Mouse (Mus musculus): ENCODE measurements at regions not wholly inside any gene's neighbourhood (a gene's known extent, or its start where the extent isn't known, plus 50 kb on each side); places are given as distances from the start of the nearest gene placed in this dataset.

DNA sequence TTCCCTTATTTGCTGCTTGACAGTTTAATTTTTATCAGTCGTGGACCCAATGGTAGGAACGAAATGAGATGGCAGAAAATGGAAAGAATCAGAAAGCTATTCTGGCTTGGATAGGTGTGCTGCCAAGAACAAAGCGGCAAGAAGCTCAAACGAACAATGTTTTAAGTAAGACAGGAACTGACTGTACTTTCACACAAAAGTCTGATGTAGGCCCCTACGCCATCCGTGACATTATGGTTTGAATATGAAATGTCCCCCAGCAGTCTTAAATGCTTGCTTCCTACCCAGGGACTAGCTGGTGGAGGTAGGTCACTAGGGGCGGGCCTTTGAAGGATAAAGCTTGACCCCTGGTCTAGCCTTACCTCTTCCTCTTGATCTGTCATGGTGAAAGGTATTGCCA is 90.5 kb upstream of the Barx2 start:
- no peak for DNase-seq (ENCODE audit: inconsistent age in 2 of 2, low spot score in 1 of 2)

GRCm38 (mm10) chr9:32005348-32005747 is 92.1 kb upstream of the Barx2 start:
- DNase-seq (ENCODE audit: inconsistent age in 2 of 2, low spot score in 1 of 2) = no peak

DNA sequence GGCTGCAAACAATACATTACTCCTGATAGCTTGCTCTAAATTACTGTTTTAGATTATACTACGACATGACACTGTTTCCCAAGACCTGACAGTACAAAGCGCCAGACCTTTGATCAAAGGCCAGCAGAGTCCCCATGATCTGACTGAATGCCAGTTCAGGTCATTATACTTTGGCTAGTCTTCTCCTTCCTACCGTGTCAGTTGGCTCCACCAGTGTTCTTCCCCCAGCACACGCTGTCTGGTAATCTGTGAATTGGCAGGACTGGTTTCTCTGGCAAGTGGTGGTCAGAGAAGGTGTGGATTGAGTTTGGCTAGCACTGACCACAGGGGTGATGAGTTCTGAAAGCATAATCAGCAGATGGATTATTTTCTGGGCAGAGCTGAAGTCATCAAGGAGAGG is 93.1 kb upstream of the Barx2 start:
- peak in 1 of 2 experiments; percentile 62 for DNase-seq (ENCODE audit: inconsistent age in 2 of 2, low spot score in 1 of 2)

DNA sequence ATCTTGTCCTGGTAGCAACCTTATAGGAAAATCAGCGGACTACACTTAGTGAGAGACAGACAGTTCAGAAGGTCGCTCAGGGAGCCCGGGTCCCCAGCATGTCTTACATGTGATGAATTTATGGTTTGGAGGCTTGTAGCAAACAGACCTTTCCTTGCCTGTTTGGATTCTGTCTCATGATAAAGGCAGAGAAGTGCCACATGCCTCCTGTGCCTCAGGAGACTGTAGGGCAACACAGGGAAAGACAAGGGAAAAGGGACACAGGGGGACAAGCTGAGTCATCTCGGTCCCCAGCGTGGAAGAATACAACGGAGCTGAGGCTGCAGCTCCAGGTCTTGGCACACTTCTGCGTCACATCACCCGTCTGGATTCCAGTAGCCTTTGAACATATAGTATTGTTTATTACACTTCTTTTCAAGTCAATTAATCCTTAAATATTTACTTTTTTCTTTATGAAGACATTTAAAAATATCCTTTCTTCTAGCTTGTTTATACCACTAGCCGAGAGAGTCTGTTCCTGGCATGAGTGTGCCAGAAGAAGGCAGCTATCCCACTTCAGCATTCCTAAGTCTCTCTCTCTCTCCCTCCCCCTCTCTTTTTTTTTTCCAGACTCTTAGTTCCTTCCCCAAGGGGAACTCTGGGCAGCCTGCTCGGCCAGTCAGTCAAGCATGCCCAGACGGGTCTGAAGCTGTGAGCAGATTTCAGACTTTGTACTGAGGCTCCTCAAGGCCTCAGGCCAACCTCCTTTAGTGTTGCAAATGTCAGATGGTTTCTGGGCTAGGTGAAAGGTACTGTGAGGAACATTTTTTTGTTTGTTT is 97.9 kb upstream of the Barx2 start:
- DNase-seq (ENCODE audit: inconsistent age in 2 of 2, low spot score in 1 of 2) = peak in 1 of 2 experiments; percentile 49

GRCm38 (mm10) chr9:32016286-32016685 is 99.7 kb upstream of the Arhgap32 start:
- DNase-seq (ENCODE audit: inconsistent age in 2 of 2, low spot score in 1 of 2) = no peak

GRCm38 (mm10) chr9:32018020-32018419 is 97.9 kb upstream of the Arhgap32 start:
- DNase-seq (ENCODE audit: inconsistent age in 2 of 2, low spot score in 1 of 2) = no peak

- DNase-seq (ENCODE audit: inconsistent age in 2 of 2, low spot score in 1 of 2) = no peak
Measured at GRCm38 (mm10) chr9:32019786-32020185, 96.2 kb upstream of the Arhgap32 start.

DNA sequence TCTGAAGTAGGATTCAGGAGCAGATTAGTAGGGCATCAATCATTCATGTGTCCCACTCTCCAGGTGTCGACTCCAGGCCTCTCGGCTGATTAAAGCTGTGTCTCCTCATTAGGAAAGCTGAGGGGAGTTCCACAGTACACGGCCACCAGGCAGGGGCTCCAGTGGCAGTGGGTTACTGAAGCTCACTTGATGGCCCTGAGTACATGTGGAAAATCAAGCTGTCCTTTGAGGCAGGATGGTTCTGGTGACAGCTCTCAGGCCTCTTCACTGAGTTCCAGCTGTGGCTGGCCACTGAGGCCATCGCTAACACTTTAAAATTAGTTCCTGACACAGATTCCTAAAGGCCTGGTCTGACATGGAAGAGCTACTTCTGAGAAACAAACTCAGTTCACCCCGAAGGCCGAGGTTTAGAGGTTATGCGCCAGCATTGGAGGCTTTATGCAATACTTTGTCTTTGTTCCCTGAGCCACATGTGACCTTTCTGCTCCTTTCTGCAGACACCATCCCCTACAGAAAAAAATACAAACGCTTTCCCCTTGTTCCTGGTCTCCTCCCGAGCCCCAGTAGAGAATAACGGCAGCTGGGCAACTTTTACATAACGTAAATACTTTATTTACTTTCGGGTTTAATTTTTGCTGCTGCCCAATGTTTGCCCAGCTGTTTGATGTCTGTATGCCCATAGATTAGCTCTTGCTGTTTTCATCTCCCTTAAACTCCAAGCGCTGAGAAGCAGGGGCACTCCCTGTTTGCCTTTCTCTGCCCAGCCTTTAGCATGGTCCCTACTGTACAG is 94.8 kb upstream of the Arhgap32 start:
- DNase-seq (ENCODE audit: inconsistent age in 2 of 2, low spot score in 1 of 2) = peak; percentile 45 to 82

DNA sequence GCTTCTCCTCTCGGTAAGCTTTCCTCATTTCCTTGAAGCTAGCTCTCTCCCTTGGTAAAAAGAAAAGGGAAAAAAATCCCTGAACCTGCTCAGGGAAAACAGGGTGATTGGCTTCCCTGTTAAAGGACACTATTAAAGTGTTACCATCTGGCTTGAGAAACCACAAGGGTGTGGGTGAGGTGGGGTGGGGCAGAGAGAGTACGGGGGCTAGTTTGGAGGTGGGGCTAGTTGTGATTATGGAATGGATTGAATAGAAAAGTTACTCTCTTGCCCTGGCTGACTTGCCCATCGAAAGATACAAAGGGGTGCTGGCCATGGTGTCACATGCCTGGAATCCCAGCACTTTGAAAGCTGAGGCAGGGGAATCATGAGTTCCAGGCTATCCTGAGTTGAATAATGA is 94.2 kb upstream of the Arhgap32 start:
- no peak for DNase-seq (ENCODE audit: inconsistent age in 2 of 2, low spot score in 1 of 2)

GRCm38 (mm10) chr9:32022996-32023395 is 92.9 kb upstream of the Arhgap32 start:
- DNase-seq (ENCODE audit: inconsistent age in 2 of 2, low spot score in 1 of 2) = no peak

DNA sequence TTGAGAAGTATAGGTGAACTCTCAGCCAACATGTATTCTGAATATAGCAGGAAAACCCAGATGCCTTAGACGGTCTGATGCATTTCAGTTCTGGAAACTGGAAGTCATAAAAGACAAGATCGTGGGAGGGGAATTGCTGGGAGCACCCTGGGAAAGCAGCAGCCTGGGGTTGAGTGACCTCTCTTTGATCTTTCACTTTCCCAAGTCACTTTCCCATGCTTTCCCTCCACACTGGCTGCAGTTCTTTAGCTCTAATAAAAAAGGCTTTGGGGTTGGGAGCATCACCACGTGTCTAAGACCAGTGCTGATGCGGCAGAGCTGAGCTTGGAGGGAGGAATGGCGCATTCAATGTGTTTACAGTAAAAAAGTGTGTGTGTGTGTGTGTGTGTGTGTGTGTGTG is 91.2 kb upstream of the Arhgap32 start:
- no peak for DNase-seq (ENCODE audit: inconsistent age in 2 of 2, low spot score in 1 of 2)

DNA sequence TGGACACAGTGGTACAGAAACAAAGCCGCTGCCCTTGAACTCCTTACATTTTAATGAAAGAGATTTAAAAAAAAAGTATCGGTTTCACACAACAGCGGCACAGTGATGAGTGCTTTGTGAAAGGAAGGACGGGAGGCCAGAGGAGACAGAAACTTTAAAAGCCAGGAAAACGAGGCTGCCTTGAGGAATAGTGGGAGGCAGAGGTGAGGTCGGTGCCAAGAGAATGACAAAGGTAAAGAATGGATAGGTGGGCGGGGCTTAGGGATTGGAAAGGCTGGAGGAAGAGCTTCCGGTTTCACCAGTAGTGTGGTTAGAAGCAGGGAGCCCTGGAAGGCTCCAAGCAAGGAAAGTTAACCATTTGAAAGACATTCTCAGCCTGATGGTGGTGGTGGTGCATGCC is 88.0 kb upstream of the Arhgap32 start:
- DNase-seq (ENCODE audit: inconsistent age in 2 of 2, low spot score in 1 of 2) = peak; percentile 60 to 88

- peak in 1 of 2 experiments; percentile 55 for DNase-seq (ENCODE audit: inconsistent age in 2 of 2, low spot score in 1 of 2)
Measured at GRCm38 (mm10) chr9:32029001-32029400, 86.9 kb upstream of the Arhgap32 start.

- peak; percentile 42 to 79 for DNase-seq (ENCODE audit: inconsistent age in 2 of 2, low spot score in 1 of 2)
Measured at GRCm38 (mm10) chr9:32029786-32030185, 86.2 kb upstream of the Arhgap32 start.

DNA sequence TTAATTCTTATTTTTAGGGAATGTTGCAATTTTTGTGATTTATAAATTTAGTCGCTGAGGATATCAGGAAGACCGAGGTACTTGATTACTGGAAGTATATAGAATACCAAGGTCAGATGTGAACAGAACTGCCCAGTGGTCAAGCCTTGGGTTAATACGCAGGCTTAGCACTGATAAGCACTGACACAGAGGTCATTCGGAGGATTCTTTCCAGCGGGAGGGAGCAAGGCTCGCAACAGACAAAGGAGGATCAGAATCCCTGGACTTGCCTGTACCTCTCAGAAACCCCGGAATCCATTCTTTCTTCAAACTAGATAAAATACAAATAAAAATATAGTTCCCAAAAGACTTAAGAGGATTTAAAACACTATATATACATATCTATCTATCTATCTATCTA is 85.7 kb upstream of the Arhgap32 start:
- DNase-seq (ENCODE audit: inconsistent age in 2 of 2, low spot score in 1 of 2) = no peak

DNA sequence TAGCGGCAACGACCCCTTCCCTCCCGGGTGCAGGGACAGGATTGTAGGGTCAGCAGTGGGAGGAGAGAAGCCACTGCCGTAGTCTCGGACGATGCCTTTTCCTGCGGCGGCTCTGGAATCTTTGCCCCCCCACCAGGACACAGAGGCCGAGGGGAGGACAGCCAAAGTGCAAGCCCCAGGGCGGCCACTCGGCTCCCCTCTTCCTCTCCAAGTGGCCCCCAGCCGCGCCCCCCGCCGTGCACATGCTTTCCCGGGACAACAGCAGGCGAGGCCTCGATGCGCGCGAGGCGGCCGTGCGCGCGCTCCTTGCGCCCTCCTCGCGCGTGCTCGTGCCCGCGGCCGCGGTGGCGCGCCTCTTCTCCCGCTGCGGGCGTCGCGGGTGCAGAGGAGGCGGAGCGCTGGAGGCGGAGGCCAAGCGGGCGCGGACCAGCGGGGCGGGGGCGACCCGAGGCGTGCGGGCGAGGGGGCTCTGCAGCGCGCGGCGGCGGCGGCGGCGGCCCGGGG is 83.9 kb upstream of the Arhgap32 start:
- peak; percentile 91 to 95 for DNase-seq (ENCODE audit: inconsistent age in 2 of 2, low spot score in 1 of 2)

DNA sequence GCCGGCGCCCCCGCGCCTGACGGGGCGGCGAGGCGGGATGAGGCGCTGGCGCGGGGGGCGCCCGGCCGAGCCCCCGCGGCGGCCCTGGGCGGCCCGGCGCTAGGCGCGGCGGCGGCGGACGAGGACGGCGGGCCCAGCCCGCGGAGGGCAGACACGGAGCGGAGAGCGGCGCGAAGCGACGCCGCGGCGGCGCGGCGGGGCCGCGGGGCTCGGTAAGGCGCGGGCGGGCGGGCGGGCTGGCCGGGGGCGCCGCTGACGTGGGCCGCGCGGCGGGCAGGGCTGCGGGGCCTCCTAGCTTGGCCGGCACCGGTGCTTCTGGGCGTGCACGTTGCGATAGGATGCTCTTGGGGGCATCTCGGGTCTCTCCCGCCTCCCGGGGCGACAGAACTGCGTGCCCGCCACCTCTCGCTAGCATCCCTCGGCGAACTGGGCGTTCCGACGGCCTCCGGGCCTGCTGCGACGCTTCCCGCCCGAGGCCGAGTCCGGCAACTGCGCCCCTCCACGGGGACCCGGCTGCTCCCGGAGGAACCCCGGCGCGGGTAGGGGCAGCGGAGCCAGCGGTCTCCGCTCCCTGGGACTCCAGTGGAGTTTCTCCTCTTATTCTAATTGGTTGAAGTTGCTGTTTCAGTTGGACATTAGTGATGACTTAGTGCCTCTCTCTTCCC is 83.3 kb upstream of the Arhgap32 start:
- DNase-seq (ENCODE audit: inconsistent age in 2 of 2, low spot score in 1 of 2) = peak; percentile 71 to 86

DNA sequence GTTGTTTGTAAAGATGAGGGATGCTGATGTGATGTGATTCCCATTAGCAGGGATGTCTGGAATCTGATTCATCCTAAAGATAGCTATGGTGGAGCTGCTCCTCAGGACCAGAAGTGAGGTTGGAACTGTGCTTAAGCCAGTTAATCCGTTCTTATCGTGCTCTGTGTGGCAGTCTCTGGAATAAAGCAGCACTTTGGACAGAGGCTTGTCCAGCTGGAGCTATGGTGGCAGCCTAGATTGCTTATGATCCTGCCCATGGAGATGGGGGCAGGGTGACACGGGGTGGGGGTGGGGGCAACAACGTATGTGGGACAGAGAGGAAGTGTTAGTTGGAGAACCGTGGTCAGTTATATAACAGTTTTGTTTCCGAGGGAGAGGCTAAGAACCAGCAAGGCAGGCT is 82.0 kb upstream of the Arhgap32 start:
- DNase-seq (ENCODE audit: inconsistent age in 2 of 2, low spot score in 1 of 2) = peak in 1 of 2 experiments; percentile 56

- DNase-seq (ENCODE audit: inconsistent age in 2 of 2, low spot score in 1 of 2) = peak in 1 of 2 experiments; percentile 68
Measured at GRCm38 (mm10) chr9:32039999-32040398, 75.9 kb upstream of the Arhgap32 start.

GRCm38 (mm10) chr9:32043344-32043743 is 72.6 kb upstream of the Arhgap32 start:
- no peak for DNase-seq (ENCODE audit: inconsistent age in 2 of 2, low spot score in 1 of 2)

DNA sequence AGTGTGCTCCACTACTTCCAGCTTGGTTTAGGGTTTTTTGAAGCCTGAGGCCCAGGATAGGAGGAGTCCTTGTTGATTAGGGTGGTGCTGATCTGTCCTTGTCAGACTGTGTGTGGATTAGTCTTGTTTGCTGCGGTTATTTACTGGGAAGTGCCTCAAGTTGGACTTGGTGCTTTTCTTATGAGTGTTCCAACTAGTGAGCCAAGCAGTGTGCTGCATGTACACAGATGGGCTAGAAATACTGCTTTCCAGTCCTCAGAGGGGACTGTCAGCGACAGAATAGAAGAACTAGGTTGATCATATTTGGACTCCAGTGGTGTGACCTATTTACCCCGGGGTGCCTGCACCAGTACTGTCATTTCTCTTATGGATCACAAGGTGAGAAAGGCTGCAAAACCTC is 69.1 kb upstream of the Arhgap32 start:
- no peak for DNase-seq (ENCODE audit: inconsistent age in 2 of 2, low spot score in 1 of 2)

Data from adrenal gland, adult (tissue).